Mouse (Mus musculus): Measurements from ENCODE around the gene Slc13a5. TPM values are rescaled to one million over a fixed set of nuclear protein-coding genes. Genes with fewer than 3 reads are reported as not detected.

Slc13a5 gene
- polyA plus RNA-seq, 1 experiment from 2014 or later, result 0.19 TPM

GRCm38 (mm10) chr11:72266207-72266959 is 639 bp downstream of the Slc13a5 start:
- peak; percentile 79 for ATAC-seq
- ChIA-PET CTCF (interaction anchor here (0.6 to 1.0 kb wide), 3 partner anchors 18 to 49 kb away, joined by 3 to 4 read pairs (median 4); no protein-coding TSS in a partner anchor), POLR2A (no interaction called here)
- in situ Hi-C loops (cut with MboI; ENCODE audit: low pct_unique_long_range_greater_than_20kb), result loop anchor here (5.0 kb wide), 1 partner anchor 34 kb away; no protein-coding TSS in a partner anchor
- peak; percentile 87 for TF ChIP-seq CTCF (IDR thresholded peaks at IDR 0.05)
- no peak for DNase-seq (ENCODE audit: low read depth, low spot score)
- peaks cover 23% of the 10 kb centered on the region for H3K27me3 ChIP-seq

- DNase-seq (ENCODE audit: low read depth, low spot score) (no peak), ATAC-seq (no peak)
- ChIA-PET CTCF (interaction anchor here (1.0 kb wide), 1 partner anchor 50 kb away, joined by 4 read pairs; no protein-coding TSS in a partner anchor), POLR2A (no interaction called here)
- TF ChIP-seq CTCF (IDR thresholded peaks at IDR 0.05), result no peak
- H3K27me3 ChIP-seq, result peaks cover 23% of the 10 kb centered on the region
- in situ Hi-C loops (cut with MboI; ENCODE audit: low pct_unique_long_range_greater_than_20kb), result loop anchor here (5.0 kb wide), 1 partner anchor 33 kb away; no protein-coding TSS in a partner anchor
Measured at GRCm38 (mm10) chr11:72265483-72265882, 1.5 kb downstream of the Slc13a5 start.

- TF ChIP-seq CTCF (IDR thresholded peaks at IDR 0.05), result no peak
- CTCF ChIA-PET, result no interaction called here
- DNase-seq (ENCODE audit: low read depth, low spot score) (no peak), ATAC-seq (no peak)
- in situ Hi-C loops (cut with MboI; ENCODE audit: low pct_unique_long_range_greater_than_20kb), result no loop called here
- peaks cover 6% of the 10 kb centered on the region for H3K27me3 ChIP-seq
- POLR2A ChIA-PET, result no interaction called here
Measured at GRCm38 (mm10) chr11:72256441-72256840, 10.6 kb downstream of the Slc13a5 start.

DNA sequence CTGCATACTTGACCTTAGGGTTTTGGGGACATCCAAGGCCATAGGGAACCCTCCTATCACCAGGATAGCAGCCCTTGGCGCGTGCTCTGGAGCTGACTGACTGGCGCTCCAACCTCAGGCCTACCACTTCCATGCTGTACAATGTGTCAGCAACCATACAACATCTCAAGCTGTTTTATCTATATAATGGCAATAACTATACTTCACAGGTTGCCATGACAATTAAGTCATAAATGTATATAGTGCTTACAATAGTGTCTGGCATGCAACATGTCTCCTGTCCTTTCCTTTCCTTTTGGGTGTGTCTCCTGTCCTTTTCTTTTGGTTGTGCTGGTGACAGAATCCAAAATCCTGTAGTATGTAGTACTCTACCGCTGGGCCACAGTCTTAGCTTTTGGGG is 11.4 kb downstream of the Slc13a5 start:
- no peak for TF ChIP-seq CTCF (IDR thresholded peaks at IDR 0.05)
- peaks cover 10% of the 10 kb centered on the region for H3K27me3 ChIP-seq
- in situ Hi-C loops (cut with MboI; ENCODE audit: low pct_unique_long_range_greater_than_20kb), result no loop called here
- ChIA-PET POLR2A (no interaction called here), CTCF (no interaction called here)
- DNase-seq (ENCODE audit: low read depth, low spot score) (no peak), ATAC-seq (no peak)

GRCm38 (mm10) chr11:72245196-72245753 is 21.7 kb downstream of the Slc13a5 start:
- ATAC-seq (no peak), DNase-seq (ENCODE audit: low read depth, low spot score) (no peak)
- in situ Hi-C loops (cut with MboI; ENCODE audit: low pct_unique_long_range_greater_than_20kb), result no loop called here
- peaks cover 43% of the 10 kb centered on the region for H3K27me3 ChIP-seq
- no peak for TF ChIP-seq CTCF (IDR thresholded peaks at IDR 0.05)
- ChIA-PET CTCF (interaction anchor here (1.1 to 1.8 kb wide), 2 partner anchors 21 to 37 kb away, joined by 3 to 4 read pairs; no protein-coding TSS in a partner anchor), POLR2A (interaction anchor here (0.9 kb wide), 1 partner anchor 24 kb away, joined by 3 read pairs; no protein-coding TSS in a partner anchor)

DNA sequence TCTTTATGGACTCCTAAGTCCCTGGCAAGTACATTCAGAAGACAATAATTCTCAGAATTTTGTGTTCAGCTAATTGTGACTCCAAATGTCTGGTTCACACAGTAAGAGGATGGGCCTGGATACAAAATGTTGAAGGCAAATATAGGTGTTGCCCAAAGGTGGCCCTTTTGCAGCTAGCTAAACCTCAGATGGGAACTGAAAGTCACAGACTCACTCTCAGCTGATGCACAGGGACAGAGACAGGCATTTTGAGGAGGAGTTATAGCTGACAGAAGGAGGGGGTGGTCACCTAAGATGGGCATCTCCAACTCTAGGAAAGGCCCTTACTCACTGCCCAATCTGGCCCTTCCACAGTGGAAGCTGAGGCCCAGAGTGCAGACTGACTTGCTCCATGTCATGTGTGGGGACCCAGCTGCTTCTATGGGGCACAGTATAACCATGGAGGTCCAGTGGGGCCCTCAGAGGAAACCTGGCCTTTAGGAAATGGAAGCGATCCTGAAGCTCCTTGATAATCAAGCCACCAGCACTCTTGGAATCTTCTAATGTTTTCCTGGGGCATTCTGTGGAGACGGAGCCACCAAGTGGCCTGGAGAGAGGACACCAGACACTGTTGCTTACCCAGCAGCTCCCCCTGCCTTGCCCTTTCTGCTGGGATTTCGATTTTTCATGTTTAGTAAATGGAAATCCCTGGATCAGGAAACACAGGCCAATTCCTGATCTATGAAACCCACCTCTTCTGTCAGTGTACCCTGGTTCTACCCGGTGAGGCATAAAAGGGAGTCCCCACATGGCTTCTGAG is 26.8 kb downstream of the Slc13a5 start:
- in situ Hi-C loops (cut with MboI; ENCODE audit: low pct_unique_long_range_greater_than_20kb), result no loop called here
- no peak for TF ChIP-seq CTCF (IDR thresholded peaks at IDR 0.05)
- peaks cover 15% of the 10 kb centered on the region for H3K27me3 ChIP-seq
- no peak for DNase-seq (ENCODE audit: low read depth, low spot score)
- ChIA-PET CTCF (interaction anchor here (1.1 to 1.2 kb wide), 3 partner anchors 13 to 75 kb away, joined by 3 read pairs; no protein-coding TSS in a partner anchor), POLR2A (interaction anchor here (0.8 kb wide), 1 partner anchor 11 kb away, joined by 3 read pairs; no protein-coding TSS in a partner anchor)
- no peak for ATAC-seq

DNA sequence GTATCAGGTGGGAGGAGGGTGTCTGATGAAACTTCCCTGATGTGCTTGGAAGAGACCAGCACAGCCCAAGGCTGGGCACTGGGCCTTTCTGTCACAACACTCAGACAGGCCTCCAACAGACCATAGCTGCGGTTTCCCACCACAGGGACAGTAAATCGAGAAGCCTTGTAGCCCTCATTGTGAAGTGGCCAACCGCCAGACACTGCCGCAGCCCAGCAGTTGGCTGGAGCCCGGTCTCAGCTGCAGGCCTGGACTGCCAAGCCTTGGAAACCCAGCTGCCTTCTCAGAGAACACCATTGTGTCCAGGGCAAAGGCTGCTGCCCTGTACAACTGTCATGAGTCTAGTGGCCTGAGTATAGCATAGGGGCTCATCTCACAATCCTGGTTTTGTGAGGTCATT is 33.0 kb downstream of the Slc13a5 start:
- ATAC-seq (no peak), DNase-seq (ENCODE audit: low read depth, low spot score) (no peak)
- in situ Hi-C loops (cut with MboI; ENCODE audit: low pct_unique_long_range_greater_than_20kb), result loop anchor here (5.0 kb wide), 1 partner anchor 33 kb away; the partner anchor contains the start of gene Slc13a5
- TF ChIP-seq CTCF (IDR thresholded peaks at IDR 0.05), result no peak
- ChIA-PET CTCF (no interaction called here), POLR2A (no interaction called here)
- no peaks in the 10 kb centered on the region for H3K27me3 ChIP-seq

GRCm38 (mm10) chr11:72232991-72233390 is 34.0 kb downstream of the Slc13a5 start:
- in situ Hi-C loops (cut with MboI; ENCODE audit: low pct_unique_long_range_greater_than_20kb), result loop anchor here (5.0 kb wide), 1 partner anchor 34 kb away; the partner anchor contains the start of gene Slc13a5
- DNase-seq (ENCODE audit: low read depth, low spot score), result no peak
- CTCF ChIA-PET, result no interaction called here
- no peak for TF ChIP-seq CTCF (IDR thresholded peaks at IDR 0.05)
- no peak for ATAC-seq
- POLR2A ChIA-PET, result no interaction called here
- no peaks in the 10 kb centered on the region for H3K27me3 ChIP-seq

DNA sequence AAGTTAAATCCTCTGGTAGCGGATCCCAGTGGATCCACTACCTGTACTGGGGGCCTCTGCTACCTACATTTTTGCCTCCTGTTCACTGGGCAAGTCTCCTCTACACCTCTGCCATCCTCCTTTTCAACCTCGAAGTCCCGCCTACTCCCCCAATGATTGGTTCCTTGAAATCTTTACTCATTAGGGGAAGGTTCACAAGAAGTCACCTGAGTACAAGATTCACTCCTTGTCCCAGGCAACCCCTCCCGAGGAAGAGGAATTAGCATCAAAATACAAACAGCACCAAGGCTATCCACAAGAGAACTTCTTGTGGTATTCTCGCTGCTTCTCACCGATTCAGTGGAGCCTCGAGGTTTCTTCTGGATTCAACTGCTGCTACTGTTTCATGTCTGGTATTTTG is 35.0 kb downstream of the Slc13a5 start:
- DNase-seq (ENCODE audit: low read depth, low spot score), result no peak
- H3K27me3 ChIP-seq, result no peaks in the 10 kb centered on the region
- ChIA-PET POLR2A (no interaction called here), CTCF (no interaction called here)
- in situ Hi-C loops (cut with MboI; ENCODE audit: low pct_unique_long_range_greater_than_20kb), result loop anchor here (5.0 kb wide), 1 partner anchor 35 kb away; the partner anchor contains the start of gene Slc13a5
- ATAC-seq, result no peak
- no peak for TF ChIP-seq CTCF (IDR thresholded peaks at IDR 0.05)

DNA sequence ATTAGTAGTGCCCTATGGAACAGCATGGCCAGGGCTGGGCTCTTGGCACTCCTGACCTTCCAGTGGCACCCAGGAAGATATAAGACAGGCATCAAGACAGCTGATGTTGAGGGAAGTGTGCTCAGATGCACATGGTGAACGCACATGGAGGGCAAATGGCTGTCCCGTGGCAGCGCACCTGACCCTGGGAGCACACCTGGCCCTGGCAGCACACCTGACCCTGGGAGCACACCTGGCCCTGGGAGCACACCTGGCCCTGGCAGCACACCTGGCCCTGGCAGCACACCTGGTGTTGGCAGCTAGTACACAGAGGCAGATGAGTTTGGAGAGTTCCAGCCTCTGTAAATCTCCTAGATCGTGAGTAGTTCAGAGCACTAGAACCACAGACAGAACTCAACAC is 38.5 kb downstream of the Slc13a5 start:
- no peaks in the 10 kb centered on the region for H3K27me3 ChIP-seq
- ChIA-PET POLR2A (no interaction called here), CTCF (no interaction called here)
- DNase-seq (ENCODE audit: low read depth, low spot score) (no peak), ATAC-seq (no peak)
- in situ Hi-C loops (cut with MboI; ENCODE audit: low pct_unique_long_range_greater_than_20kb), result loop anchor here (10.0 kb wide), 1 partner anchor 126 kb away; no protein-coding TSS in a partner anchor
- TF ChIP-seq CTCF (IDR thresholded peaks at IDR 0.05), result no peak

Measured in Patski (cell line).